Mouse (Mus musculus) spleen, postnatal 14 days (tissue): ENCODE data around the gene Ccdc138.

Experiments
- DNase-seq, 2 experiments: peaks; one replicate each; pipeline ENCODE4 v3.0.0; 2021 to 2022; ENCODE audit warnings: low spot score in 2 of 2

The Ccdc138 gene

GRCm38 (mm10) chr10:58585427-58586223, 87.9 kb downstream of the Ccdc138 start:
- DNase-seq = no peak

- no peak for DNase-seq
These were observed 96.7 kb downstream of the Ccdc138 start for GRCm38 (mm10) chr10:58594486-58594885.

GRCm38 (mm10) chr10:58595197-58595596, 97.4 kb downstream of the Ccdc138 start:
- no peak for DNase-seq

GRCm38 (mm10) chr10:58595821-58596220, 98.1 kb downstream of the Ccdc138 start:
- no peak for DNase-seq

GRCm38 (mm10) chr10:58600151-58600550, 102.4 kb downstream of the Ccdc138 start:
- DNase-seq = no peak

- no peak for DNase-seq
These were observed 103.2 kb downstream of the Ccdc138 start for GRCm38 (mm10) chr10:58600983-58601382.

- DNase-seq = no peak
These were observed 103.7 kb downstream of the Ccdc138 start for GRCm38 (mm10) chr10:58601431-58601901.

GRCm38 (mm10) chr10:58601946-58602345, 104.2 kb downstream of the Ccdc138 start:
- no peak for DNase-seq

GRCm38 (mm10) chr10:58604779-58605178, 107.0 kb downstream of the Ccdc138 start:
- DNase-seq = no peak

- no peak for DNase-seq
These were observed 108.6 kb downstream of the Ccdc138 start for GRCm38 (mm10) chr10:58606356-58606755.

- no peak for DNase-seq
These were observed 111.1 kb downstream of the Ccdc138 start for GRCm38 (mm10) chr10:58608858-58609257.

GRCm38 (mm10) chr10:58610484-58611261, 112.9 kb downstream of the Ccdc138 start:
- DNase-seq = no peak

- DNase-seq = no peak
These were observed 116.9 kb downstream of the Ccdc138 start for GRCm38 (mm10) chr10:58614601-58615000.

GRCm38 (mm10) chr10:58616565-58616964, 118.8 kb downstream of the Ccdc138 start:
- no peak for DNase-seq

- no peak for DNase-seq
These were observed 120.9 kb downstream of the Ccdc138 start for GRCm38 (mm10) chr10:58618501-58619216.

- DNase-seq = no peak
These were observed 121.5 kb downstream of the Ccdc138 start for GRCm38 (mm10) chr10:58619266-58619665.

GRCm38 (mm10) chr10:58624848-58625711, 127.3 kb downstream of the Ccdc138 start:
- no peak for DNase-seq
